Mouse (Mus musculus): ENCODE results near the gene Gramd1b.

DNA sequence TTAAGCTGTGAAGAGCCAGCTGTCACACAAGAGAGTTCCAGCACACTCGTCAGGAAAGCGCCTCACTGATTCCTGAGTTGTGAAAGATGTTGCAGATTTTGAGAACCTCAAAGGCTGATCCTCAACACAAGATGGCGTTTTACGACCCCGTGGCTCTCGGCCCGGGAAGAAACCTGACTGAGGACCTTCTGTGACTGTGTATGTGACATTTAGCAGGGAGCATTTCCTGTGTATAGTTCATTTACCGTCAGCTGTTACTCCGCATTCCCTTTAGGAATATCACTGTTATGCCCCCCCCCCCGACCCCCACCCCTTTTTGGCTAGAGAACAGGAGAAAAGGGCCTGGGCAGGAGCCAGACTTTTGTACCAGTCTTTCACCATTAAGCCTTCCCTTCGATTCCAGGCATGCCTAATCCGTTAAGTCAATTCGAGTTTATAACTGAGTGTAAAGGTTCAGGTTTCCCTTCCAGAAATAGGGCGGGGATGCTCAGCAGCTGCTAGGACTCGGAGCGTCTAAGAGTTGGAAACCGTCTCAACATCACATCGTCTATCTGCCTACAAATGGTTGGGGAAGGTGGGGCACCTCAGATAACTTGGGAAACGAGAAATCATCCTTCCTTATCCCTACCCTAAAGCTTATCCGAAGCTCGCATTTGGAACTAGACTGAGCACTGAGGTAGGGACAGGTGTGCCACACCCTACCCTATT, 263.0 kb downstream of the Gramd1b start:
- TF ChIP-seq CTCF (IDR thresholded peaks at IDR 0.05; ENCODE audit: extremely low read depth, insufficient read depth, insufficient read length, insufficient replicate concordance) (no peak), POLR2A (IDR thresholded peaks at IDR 0.05; ENCODE audit: low read depth, low read length) (no peak)
